Mouse (Mus musculus) neural tube, embryonic 10.5 days (tissue): ENCODE measurements around the gene Usp1.
A peak's percentile ranks its signal among the peaks of the same experiment; 100 is the strongest.
"Not testable (repeated sequence)": the region's sequence is repeated elsewhere in the genome, so short reads cannot be mapped to it uniquely, and the experiment has no call there.

ENCODE experiments used
- DNase-seq: peaks from one replicate; pipeline ENCODE4 v3.0.0-alpha.2; 2017; ENCODE audit warnings: low spot score; ENCODE audit errors: extremely low spot score

Gene Usp1

GRCm38 (mm10) chr4:98923568-98924070 lies at the start of gene Usp1:
TSS of gene Usp1 (plus strand) at chr4:98923810.
- peak; percentile 89 for DNase-seq

GRCm38 (mm10) chr4:98882706-98883105 lies 40.9 kb upstream of the Usp1 start:
- DNase-seq: no peak

GRCm38 (mm10) chr4:98886377-98886776 lies 37.2 kb upstream of the Usp1 start:
- DNase-seq: no peak

GRCm38 (mm10) chr4:98887148-98887547 lies 36.5 kb upstream of the Usp1 start:
- DNase-seq: peak; percentile 57

- DNase-seq: no peak
Measured at GRCm38 (mm10) chr4:98910246-98910645, 13.4 kb upstream of the Usp1 start.

GRCm38 (mm10) chr4:98917724-98918123 lies 5.9 kb upstream of the Usp1 start:
- DNase-seq: no peak

- DNase-seq: no peak
Measured at GRCm38 (mm10) chr4:98918204-98918603, 5.4 kb upstream of the Usp1 start.

GRCm38 (mm10) chr4:98920896-98921295 lies 2.7 kb upstream of the Usp1 start:
- DNase-seq: no peak

GRCm38 (mm10) chr4:98922061-98922642 lies 1.5 kb upstream of the Usp1 start:
- DNase-seq: no peak

- peak; percentile 92 for DNase-seq
Measured at GRCm38 (mm10) chr4:98922643-98923567, 705 bp upstream of the Usp1 start.

- DNase-seq: peak; percentile 40
Measured at GRCm38 (mm10) chr4:98924071-98924905, 678 bp downstream of the Usp1 start.

GRCm38 (mm10) chr4:98924906-98925178 lies 1.2 kb downstream of the Usp1 start:
- no peak for DNase-seq

- no peak for DNase-seq
Measured at GRCm38 (mm10) chr4:98925250-98925781, 1.7 kb downstream of the Usp1 start.

- no peak for DNase-seq
Measured at GRCm38 (mm10) chr4:98936036-98936435, 12.4 kb downstream of the Usp1 start.

GRCm38 (mm10) chr4:98938210-98938609 lies 14.6 kb downstream of the Usp1 start:
- not testable (repeated sequence) for DNase-seq

- no peak for DNase-seq
Measured at GRCm38 (mm10) chr4:98950563-98950962, 27.0 kb downstream of the Usp1 start.

- no peak for DNase-seq
Measured at GRCm38 (mm10) chr4:98955986-98956385, 32.4 kb downstream of the Usp1 start.

- DNase-seq: no peak
Measured at GRCm38 (mm10) chr4:98960243-98960642, 36.6 kb downstream of the Usp1 start.

- no peak for DNase-seq
Measured at GRCm38 (mm10) chr4:98969946-98970345, 46.3 kb downstream of the Usp1 start.

GRCm38 (mm10) chr4:98975741-98976140 lies 52.1 kb downstream of the Usp1 start:
- no peak for DNase-seq

- DNase-seq: not testable (repeated sequence)
Measured at GRCm38 (mm10) chr4:98978288-98978687, 54.7 kb downstream of the Usp1 start.

- no peak for DNase-seq
Measured at GRCm38 (mm10) chr4:98978693-98979092, 55.1 kb downstream of the Usp1 start.
